Mouse (Mus musculus) hindbrain, embryonic 16.5 days (tissue): Measurements from ENCODE around the gene Rnf43. TPM values are rescaled to one million over a fixed set of nuclear protein-coding genes. Genes with fewer than 3 reads are reported as not detected.

ENCODE experiments used
- ATAC-seq: fragments of 200-750 bp; cut with Nextera tagmentation; 2 replicates; pipeline ENCODE4 v1.8.0; 2017; ENCODE audit warnings: moderate TSS enrichment, moderate library complexity
- H3K27ac ChIP-seq: fragments of 300-500 bp; sonication (generic); 2 replicates; pipeline ENCODE4 v1.5.1; 2014; ENCODE audit warnings: low read depth, mild to moderate bottlenecking, control low read depth, low read length, moderate library complexity
- H3K27me3 ChIP-seq: fragments of 300-500 bp; sonication (generic); replicated peaks from 2 replicates; pipeline ENCODE4 v1.6.1; 2014; ENCODE audit warnings: low read length; ENCODE audit not compliant: control insufficient read depth, insufficient read depth
- H3K36me3 ChIP-seq: fragments of 300-500 bp; sonication (generic); 2 replicates; pipeline ENCODE4 v1.6.1; 2014; ENCODE audit warnings: mild to moderate bottlenecking, low read length, moderate library complexity, mixed read lengths; ENCODE audit not compliant: control insufficient read depth, insufficient read depth
- H3K4me1 ChIP-seq: fragments of 300-500 bp; sonication (generic); 2 replicates; pipeline ENCODE4 v1.6.1; 2014; ENCODE audit warnings: low read depth, low read length; ENCODE audit not compliant: control insufficient read depth, insufficient read depth
- H3K4me2 ChIP-seq: fragments of 300-500 bp; sonication (generic); 2 replicates; pipeline ENCODE4 v1.6.1; 2014; ENCODE audit warnings: mild to moderate bottlenecking, low read length, control low read depth, moderate library complexity
- H3K4me3 ChIP-seq: fragments of 300-500 bp; sonication (generic); 2 replicates; pipeline ENCODE4 v1.5.1; 2014; ENCODE audit warnings: mild to moderate bottlenecking, low read length, control low read depth, moderate library complexity
- H3K9ac ChIP-seq: fragments of 300-500 bp; sonication (generic); 2 replicates; pipeline ENCODE4 v1.6.1; 2014; ENCODE audit warnings: low read depth, mild to moderate bottlenecking, control low read depth, low read length, moderate library complexity
- H3K9me3 ChIP-seq: fragments of 300-500 bp; sonication (generic); 2 replicates; pipeline ENCODE4 v1.6.1; 2014; ENCODE audit warnings: mild to moderate bottlenecking, low read length, moderate library complexity; ENCODE audit not compliant: control insufficient read depth
- WGBS: fragments of 180-500 bp; shearing (Covaris S2); extraction: QIAGEN DNeasy Blood & Tissue Kit; methylation state at CpG from one replicate; pipeline ENCODE4 v1.1.7; 2014; 5-methylcytosine and 5-hydroxymethylcytosine counted together
- polyA plus RNA-seq: library from polyadenylated mRNA; unstranded; fragments of >200 nt; fragmentation: Nextera tagmentation; extraction: Ambion mirVana; gene quantifications from 2 replicates; pipeline ENCODE4 v1.2.1, GENCODE M21; 2015

The Rnf43 gene
- polyA plus RNA-seq, 1 experiment from 2014 or later: 0.71 TPM

- Histone ChIP-seq H3K27ac (no peak overlapping the region), H3K36me3 (peaks cover 18% of the 10 kb centered on the region), H3K4me1 (no peaks in the 10 kb centered on the region), H3K9ac (no peak overlapping the region), H3K4me2 (no peak overlapping the region), H3K9me3 (no peaks in the 10 kb centered on the region), H3K27me3 (no peaks in the 10 kb centered on the region), H3K4me3 (no peak overlapping the region)
- WGBS: 91% methylated on average over 3 of the region's 3 CpGs
- no peak for ATAC-seq
Measured at GRCm38 (mm10) chr11:87743691-87744090, 81.2 kb downstream of the Rnf43 start.

DNA sequence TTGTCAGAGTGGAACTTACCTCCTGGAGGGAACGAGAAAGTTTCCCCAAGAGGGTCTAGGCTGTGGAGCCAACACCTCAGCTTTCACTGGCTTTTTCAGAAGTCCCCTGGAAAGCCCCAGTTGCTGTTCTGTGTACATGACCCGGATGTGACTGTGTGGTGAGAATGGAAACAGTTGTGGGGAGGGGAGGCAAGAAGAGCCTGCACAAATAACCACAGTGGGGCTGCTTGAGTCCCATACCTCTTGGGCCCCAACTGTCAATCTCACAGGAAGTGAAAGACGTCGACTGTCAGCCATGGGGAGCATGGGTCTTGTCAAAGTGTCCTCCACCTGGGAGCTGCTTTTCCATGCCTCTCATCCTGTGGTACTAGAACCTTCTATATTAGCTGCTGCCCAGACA, 82.4 kb downstream of the Rnf43 start:
- peaks cover 16% of the 10 kb centered on the region for H3K36me3 ChIP-seq
- 81% methylated on average over 4 of the region's 4 CpGs for WGBS
- H3K27ac ChIP-seq: no peak overlapping the region

DNA sequence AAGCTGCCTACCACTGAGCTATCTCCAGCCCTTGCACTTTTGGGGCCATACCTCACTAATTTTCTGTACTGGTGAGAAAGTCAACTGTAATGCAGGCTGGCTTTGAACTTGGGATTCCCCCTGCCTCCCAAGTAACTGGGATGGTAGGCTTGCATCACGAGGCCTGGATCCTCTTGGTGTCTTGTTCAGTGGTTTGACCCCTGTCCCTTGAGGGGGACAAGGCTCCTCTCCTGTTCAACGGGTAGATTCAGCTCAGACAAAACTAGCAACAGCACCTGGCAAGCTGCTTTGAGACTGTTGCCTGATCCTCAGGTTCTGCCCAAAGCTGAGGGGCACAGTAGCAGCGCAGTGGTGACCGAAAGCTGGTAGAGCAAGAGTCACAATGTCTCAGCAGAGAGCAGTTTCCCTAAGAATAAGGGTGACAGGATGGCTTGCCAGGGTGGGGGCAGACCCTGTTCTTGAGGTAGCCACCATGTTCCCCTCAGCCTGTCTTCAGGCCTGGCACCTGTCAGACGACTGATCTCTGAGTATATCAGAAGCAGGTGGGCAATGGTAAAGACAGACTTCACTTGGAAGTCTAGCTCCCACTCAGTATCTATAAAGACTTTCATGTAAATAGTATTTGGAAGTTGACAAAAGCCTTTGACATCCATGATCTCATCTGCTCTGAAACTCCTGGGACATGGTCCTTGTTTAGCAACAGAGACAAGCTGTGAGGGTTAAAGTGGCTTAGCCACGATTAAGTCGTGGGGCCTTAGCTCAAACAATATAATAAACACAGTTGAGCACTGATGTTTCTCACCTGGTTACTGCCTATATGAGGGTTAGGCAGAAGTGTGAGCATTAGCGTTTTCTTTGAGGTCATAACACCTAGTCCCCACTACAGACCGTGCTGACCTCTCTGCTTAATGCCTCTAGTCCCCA, 83.4 kb downstream of the Rnf43 start:
- no peak overlapping the region for H3K9ac ChIP-seq
- no peak overlapping the region for H3K4me2 ChIP-seq
- H3K4me1 ChIP-seq: no peaks in the 10 kb centered on the region
- no peak for ATAC-seq
- H3K4me3 ChIP-seq: no peak overlapping the region
- H3K9me3 ChIP-seq: no peaks in the 10 kb centered on the region
- no peaks in the 10 kb centered on the region; the same call in 1 of the 2 replicates for H3K27me3 ChIP-seq
- peaks cover 16% of the 10 kb centered on the region for H3K36me3 ChIP-seq
- H3K27ac ChIP-seq: no peak overlapping the region
- 81% methylated on average over 9 of the region's 9 CpGs for WGBS

More for the DNA sequence above, 82.4 kb downstream of the Rnf43 start:
- Histone ChIP-seq H3K4me1 (no peaks in the 10 kb centered on the region), H3K4me3 (no peak overlapping the region), H3K4me2 (no peak overlapping the region), H3K27me3 (no peaks in the 10 kb centered on the region; the same call in 1 of the 2 replicates), H3K9me3 (no peaks in the 10 kb centered on the region), H3K9ac (no peak overlapping the region)
- ATAC-seq: no peak

- 90% methylated on average over 4 of the region's 5 CpGs for WGBS
- Histone ChIP-seq H3K27me3 (no peaks in the 10 kb centered on the region; the same call in 1 of the 2 replicates), H3K36me3 (peaks cover 12% of the 10 kb centered on the region), H3K27ac (no peak overlapping the region), H3K9me3 (no peaks in the 10 kb centered on the region), H3K4me2 (no peak overlapping the region), H3K4me1 (no peaks in the 10 kb centered on the region), H3K9ac (no peak overlapping the region), H3K4me3 (no peak overlapping the region)
- no peak for ATAC-seq
Measured at GRCm38 (mm10) chr11:87747312-87747711, 84.8 kb downstream of the Rnf43 start.

DNA sequence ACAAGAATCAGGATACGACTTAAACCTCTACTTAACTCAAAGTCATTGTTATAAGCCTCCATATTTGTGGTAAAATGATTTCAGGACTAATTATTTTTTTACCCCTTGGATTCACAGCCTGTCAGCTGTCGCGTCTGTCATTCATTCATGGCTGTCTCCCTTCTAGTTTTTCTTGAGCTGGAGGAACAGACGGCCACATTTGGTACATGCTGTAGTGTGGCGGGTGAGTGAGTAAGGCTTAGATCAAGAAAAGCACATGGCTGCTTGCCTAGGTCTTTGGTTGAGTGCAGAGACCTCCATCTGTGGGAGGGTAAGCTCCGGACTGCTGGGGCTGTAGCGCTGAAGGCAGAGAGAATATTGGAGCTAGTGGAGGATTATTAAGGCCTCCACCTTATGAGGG, 85.2 kb downstream of the Rnf43 start:
- no peaks in the 10 kb centered on the region; the same call in 1 of the 2 replicates for H3K27me3 ChIP-seq
- ATAC-seq: no peak
- no peaks in the 10 kb centered on the region for H3K4me1 ChIP-seq
- H3K27ac ChIP-seq: no peak overlapping the region
- peaks cover 12% of the 10 kb centered on the region for H3K36me3 ChIP-seq
- H3K4me3 ChIP-seq: no peak overlapping the region
- no peak overlapping the region for H3K4me2 ChIP-seq
- H3K9me3 ChIP-seq: no peaks in the 10 kb centered on the region
- H3K9ac ChIP-seq: no peak overlapping the region
- 93% methylated on average over 7 of the region's 7 CpGs for WGBS

DNA sequence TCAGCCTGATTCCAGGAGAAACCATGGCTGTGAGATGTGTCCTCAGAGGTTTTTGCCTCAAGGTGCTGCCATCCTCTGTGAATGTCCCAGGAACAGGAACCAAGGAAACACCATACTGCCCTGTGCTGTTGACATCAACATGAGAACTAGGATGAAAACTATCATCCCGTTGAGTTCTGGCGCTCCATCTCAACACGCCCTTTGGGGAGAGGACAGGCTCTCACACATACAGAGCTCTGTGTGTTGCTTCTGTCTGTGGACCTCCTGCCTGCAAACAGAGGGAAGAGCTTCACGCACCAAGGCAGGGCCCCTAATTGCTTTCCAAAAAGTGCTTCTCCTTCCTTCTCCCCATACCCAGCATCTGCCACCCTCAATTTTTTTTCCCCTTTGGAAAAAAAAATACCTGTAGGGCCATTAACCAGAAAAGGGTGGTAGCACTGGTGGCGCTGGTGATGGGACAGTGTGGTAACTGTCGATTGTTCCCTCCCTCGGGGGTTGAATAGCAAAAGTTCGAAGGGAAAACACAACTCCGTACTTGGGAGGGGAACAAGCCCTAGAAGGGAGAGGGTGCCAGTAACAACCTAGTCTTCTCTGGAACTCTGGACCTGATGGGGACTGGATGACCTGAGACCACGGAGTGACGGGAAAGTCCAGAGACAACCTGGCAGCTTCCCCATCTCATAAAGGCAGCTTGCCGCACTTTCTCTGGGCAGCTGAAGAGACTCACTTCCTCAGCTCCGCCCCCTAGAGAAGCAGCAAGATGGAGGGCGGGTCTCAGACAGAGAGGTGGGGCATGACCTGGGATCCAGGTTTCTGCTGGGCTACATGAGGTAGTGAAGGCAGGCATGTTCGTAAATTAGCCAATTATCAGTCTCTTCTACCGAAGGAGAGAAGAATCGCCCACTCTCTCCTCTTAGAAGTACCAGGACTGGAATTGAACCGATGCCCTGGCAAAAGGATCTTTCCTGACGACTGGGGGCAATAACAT, 85.9 kb downstream of the Rnf43 start:
- no peak for ATAC-seq
- Histone ChIP-seq H3K27me3 (no peaks in the 10 kb centered on the region; the same call in 1 of the 2 replicates), H3K4me2 (no peak overlapping the region), H3K9me3 (no peaks in the 10 kb centered on the region), H3K36me3 (peaks cover 12% of the 10 kb centered on the region), H3K4me3 (no peak overlapping the region), H3K9ac (no peak overlapping the region), H3K27ac (no peak overlapping the region), H3K4me1 (no peaks in the 10 kb centered on the region)
- WGBS: 39% methylated on average over 19 of the region's 19 CpGs

DNA sequence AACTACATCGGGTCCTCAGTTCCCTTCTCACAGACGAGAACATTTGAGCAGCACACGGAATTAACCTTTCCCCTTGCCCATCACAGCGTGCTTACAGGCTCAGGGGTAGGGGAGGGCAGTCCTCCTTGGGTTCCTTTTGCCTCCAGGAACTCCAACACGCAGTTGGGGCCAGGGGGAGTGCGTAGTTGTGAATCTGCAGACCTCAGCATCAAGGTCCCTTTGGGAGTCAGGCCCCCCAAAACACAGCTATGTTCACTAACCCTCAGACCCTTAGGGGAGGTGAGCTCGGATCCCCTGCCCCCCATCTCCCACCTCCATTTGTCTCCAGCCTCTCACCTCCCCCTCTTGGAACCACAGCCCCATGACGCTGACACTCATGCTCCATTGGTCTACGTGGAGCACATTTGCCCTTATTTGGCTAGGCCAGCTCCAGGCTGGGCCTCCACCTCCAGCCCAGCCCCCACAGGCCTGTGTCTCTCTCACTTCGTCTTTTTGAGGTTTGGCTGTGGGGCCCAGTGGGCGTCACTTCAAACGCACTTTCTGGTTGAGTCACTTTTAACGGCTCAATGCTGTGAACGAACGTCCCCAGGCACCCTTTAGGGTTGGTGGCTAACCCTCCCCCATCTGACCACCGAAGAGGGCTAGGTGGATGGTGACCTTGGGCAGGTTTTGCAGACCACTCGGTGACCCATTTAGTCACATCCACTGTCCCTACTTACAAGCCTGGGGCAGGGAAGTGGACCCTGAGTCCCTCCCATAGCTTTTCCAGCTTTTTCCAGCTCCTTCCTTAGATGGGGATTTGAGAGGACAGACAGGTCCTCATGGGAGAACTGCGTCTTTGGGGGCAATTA, 86.9 kb downstream of the Rnf43 start:
- Histone ChIP-seq H3K4me1 (no peaks in the 10 kb centered on the region), H3K4me2 (no peak overlapping the region), H3K27ac (no peak overlapping the region), H3K4me3 (no peak overlapping the region), H3K36me3 (peaks cover 7% of the 10 kb centered on the region), H3K9me3 (no peaks in the 10 kb centered on the region), H3K27me3 (no peaks in the 10 kb centered on the region; the same call in 1 of the 2 replicates), H3K9ac (no peak overlapping the region)
- 62% methylated on average over 18 of the region's 18 CpGs for WGBS
- ATAC-seq: no peak

- Histone ChIP-seq H3K4me1 (no peaks in the 10 kb centered on the region), H3K4me2 (no peak overlapping the region), H3K27me3 (no peaks in the 10 kb centered on the region; the same call in 1 of the 2 replicates), H3K4me3 (no peak overlapping the region), H3K27ac (no peak overlapping the region), H3K36me3 (peaks cover under 1% of the 10 kb centered on the region; the same call in 1 of the 2 replicates), H3K9ac (no peak overlapping the region), H3K9me3 (no peaks in the 10 kb centered on the region)
- no peak for ATAC-seq
- 81% methylated on average over 11 of the region's 11 CpGs for WGBS
Measured at GRCm38 (mm10) chr11:87750043-87750421, 87.5 kb downstream of the Rnf43 start.
